Mouse (Mus musculus) liver, embryonic 14.5 days (tissue): ENCODE measurements around the gene Krtap4-7. TPM values are rescaled to one million over a fixed set of nuclear protein-coding genes. Genes with fewer than 3 reads are reported as not detected.
"Not testable (repeated sequence)": the region's sequence is repeated elsewhere in the genome, so short reads cannot be mapped to it uniquely, and the experiment has no call there.

ENCODE experiments used
- ATAC-seq: fragments of 200-750 bp; cut with Nextera tagmentation; 2 replicates; pipeline ENCODE4 v1.8.0; 2017; ENCODE audit warnings: moderate number of reproducible peaks, mild to moderate bottlenecking, moderate library complexity; ENCODE audit not compliant: insufficient read depth
- DNase-seq, 3 experiments: peaks; one replicate each; pipeline ENCODE4 v3.0.0-alpha.2; 2012 to 2013; ENCODE audit warnings: low read depth in 3 of 3, low spot score in 3 of 3
- H3K27ac ChIP-seq: fragments of 300-500 bp; sonication (generic); 2 replicates; pipeline ENCODE4 v1.5.1; 2014; ENCODE audit warnings: moderate library complexity, mild to moderate bottlenecking, control low read depth, inconsistent platforms
- H3K27me3 ChIP-seq: fragments of 300-500 bp; sonication (generic); 2 replicates; pipeline ENCODE4 v1.6.1; 2014; ENCODE audit warnings: mild to moderate bottlenecking, low read length, moderate library complexity; ENCODE audit not compliant: control insufficient read depth, insufficient read depth
- H3K36me3 ChIP-seq: fragments of 300-500 bp; sonication (generic); replicated peaks from 2 replicates; pipeline ENCODE4 v1.6.1; 2014; ENCODE audit warnings: low read depth; ENCODE audit not compliant: control insufficient read depth, insufficient read depth
- H3K4me1 ChIP-seq, 2 experiments: fragments of 200-500 bp in 1 of 2; fragments of 300-500 bp in 1 of 2; sonication (generic) in 1 of 2; replicated peaks; 2 replicates each; pipeline ENCODE4 v1.6.1; 2012 to 2014; ENCODE audit warnings: antibody characterized with exemption in 1 of 2, inconsistent platforms in 1 of 2, low read length in 1 of 2; ENCODE audit not compliant: control insufficient read depth in 2 of 2, insufficient read depth in 2 of 2
- H3K4me2 ChIP-seq: fragments of 300-500 bp; sonication (generic); 2 replicates; pipeline ENCODE4 v1.6.1; 2014; ENCODE audit warnings: low read depth, mild to moderate bottlenecking, control low read depth, moderate library complexity
- H3K4me3 ChIP-seq, 2 experiments: fragments of 200-500 bp in 1 of 2; fragments of 300-500 bp in 1 of 2; sonication (generic) in 1 of 2; 2 replicates each; pipeline ENCODE4 v1.5.1; 2012 to 2014; ENCODE audit warnings: low read depth in 2 of 2, low read length in 2 of 2, mild to moderate bottlenecking in 2 of 2, control low read depth in 1 of 2, inconsistent platforms in 1 of 2, moderate library complexity in 1 of 2; ENCODE audit not compliant: insufficient read depth in 1 of 2
- H3K9ac ChIP-seq: fragments of 300-500 bp; sonication (generic); replicated peaks from 2 replicates; pipeline ENCODE4 v1.6.1; 2014; ENCODE audit warnings: mild to moderate bottlenecking, control low read depth, moderate library complexity
- H3K9me3 ChIP-seq: fragments of 300-500 bp; sonication (generic); 2 replicates; pipeline ENCODE4 v1.6.1; 2016; ENCODE audit warnings: low read length, mixed read lengths; ENCODE audit not compliant: control insufficient read depth
- CTCF ChIP-seq: IDR thresholded peaks from 2 replicates; pipeline ENCODE4 v1.5.1; 2016; ENCODE audit warnings: antibody characterized with exemption, low read depth, control low read depth
- EP300 ChIP-seq: IDR thresholded peaks from 2 replicates; pipeline ENCODE4 v1.6.1; 2016; ENCODE audit warnings: antibody characterized with exemption, low read depth
- WGBS: fragments of 180-500 bp; shearing (Covaris S2); extraction: QIAGEN DNeasy Blood & Tissue Kit; methylation state at CpG from one replicate; pipeline ENCODE4 v1.1.7; 2014; ENCODE audit not compliant: insufficient replicate concordance; 5-methylcytosine and 5-hydroxymethylcytosine counted together
- polyA plus RNA-seq, 2 experiments: library from polyadenylated mRNA; depleted of rRNA in 1 of 2; stranded (reverse) in 1 of 2; unstranded in 1 of 2; fragments of >200 nt; fragmentation: Nextera tagmentation in 1 of 2; extraction: Ambion mirVana in 1 of 2; gene quantifications; 2 replicates each; pipeline versions ENCODE4 v1.2.1 to v1.2.3; 2012 to 2014

Krtap4-7 gene
- polyA plus RNA-seq, 2 experiments: not detected

- Histone ChIP-seq H3K4me3 (no peak overlapping the region), H3K36me3 (no peaks in the 10 kb centered on the region), H3K27ac (no peak overlapping the region), H3K9me3 (no peaks in the 10 kb centered on the region), H3K27me3 (no peaks in the 10 kb centered on the region), H3K9ac (no peak overlapping the region), H3K4me2 (no peak overlapping the region), H3K4me1 (no peaks in the 10 kb centered on the region)
- no peak for DNase-seq
- 27% methylated on average over 2 of the region's 2 CpGs for WGBS
- no peak for ATAC-seq
- TF ChIP-seq CTCF (no peak), EP300 (no peak)
Measured at GRCm38 (mm10) chr11:99633293-99633692, 10.6 kb downstream of the Krtap4-7 start.

GRCm38 (mm10) chr11:99630890-99631289 lies 13.0 kb downstream of the Krtap4-7 start:
- no peak overlapping the region for H3K9ac ChIP-seq
- WGBS: 51% methylated on average over 3 of the region's 3 CpGs

DNA sequence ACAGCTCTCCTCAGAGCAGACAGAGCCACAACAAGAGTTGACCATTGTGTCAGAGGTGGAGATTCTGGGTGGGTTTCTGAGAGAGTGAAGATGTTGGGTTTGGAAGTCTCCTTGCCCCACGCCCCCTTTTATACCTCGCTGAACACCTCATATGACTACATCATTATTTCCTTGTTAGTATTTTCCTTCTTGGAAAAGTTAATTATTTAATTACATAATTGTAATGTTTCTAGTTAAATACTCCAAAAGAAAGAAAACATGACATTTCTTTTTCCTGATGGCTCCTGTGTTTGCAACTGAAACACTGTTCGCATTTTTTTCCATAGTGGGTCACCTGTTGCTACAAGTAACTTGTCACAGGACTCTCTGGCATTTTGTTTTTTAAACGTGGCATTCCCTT lies 15.8 kb downstream of the Krtap4-7 start, which contains the start of gene Krtap4-1:
Krtap4-1 (minus strand) TSS at position 101 of the 400 bp plus-strand sequence.
- H3K9ac ChIP-seq: no peak within 1 kb of the TSS
- H3K27me3 ChIP-seq: no peaks in the 10 kb centered on the region
- H3K36me3 ChIP-seq: no peaks in the 10 kb centered on the region
- no peak within 1 kb of the TSS for H3K4me3 ChIP-seq
- no peaks in the 10 kb centered on the region for H3K4me1 ChIP-seq
- no peak within 1 kb of the TSS for H3K4me2 ChIP-seq
- no peak for ATAC-seq
- 49% methylated on average over 4 of the region's 4 CpGs for WGBS
- DNase-seq: no peak
- H3K9me3 ChIP-seq: no peaks in the 10 kb centered on the region
- TF ChIP-seq EP300 (no peak), CTCF (no peak)
- no peak within 1 kb of the TSS for H3K27ac ChIP-seq

More at GRCm38 (mm10) chr11:99630890-99631289, 13.0 kb downstream of the Krtap4-7 start:
- no peak for DNase-seq
- TF ChIP-seq EP300 (no peak), CTCF (no peak)
- no peak overlapping the region for H3K4me2 ChIP-seq
- H3K4me1 ChIP-seq: no peaks in the 10 kb centered on the region
- no peak for ATAC-seq
- no peaks in the 10 kb centered on the region for H3K9me3 ChIP-seq
- H3K27me3 ChIP-seq: no peaks in the 10 kb centered on the region
- no peaks in the 10 kb centered on the region for H3K36me3 ChIP-seq
- no peak overlapping the region for H3K27ac ChIP-seq
- no peak overlapping the region for H3K4me3 ChIP-seq

- Histone ChIP-seq H3K4me2 (no peak within 1 kb of the TSS), H3K36me3 (no peaks in the 10 kb centered on the region), H3K9me3 (no peaks in the 10 kb centered on the region), H3K27me3 (no peaks in the 10 kb centered on the region), H3K4me1 (no peaks in the 10 kb centered on the region), H3K9ac (no peak within 1 kb of the TSS), H3K27ac (no peak within 1 kb of the TSS), H3K4me3 (no peak within 1 kb of the TSS)
- no peak for TF ChIP-seq CTCF
- TF ChIP-seq EP300: no peak
- ATAC-seq: no peak
- DNase-seq: no peak
- 58% methylated on average over 2 of the region's 2 CpGs for WGBS
Measured at GRCm38 (mm10) chr11:99620335-99620734, 23.6 kb downstream of the Krtap4-7 start, which contains the start of gene Gm11562. Gene Gm11562 (minus strand): TSS chr11:99620435.

- WGBS: 42% methylated on average over 3 of the region's 3 CpGs
- no peaks in the 10 kb centered on the region for H3K9me3 ChIP-seq
Measured at GRCm38 (mm10) chr11:99614796-99615363, 29.0 kb downstream of the Krtap4-7 start, which contains the start of gene Krtap2-4. Gene Krtap2-4 (minus strand): TSS chr11:99614846.

GRCm38 (mm10) chr11:99610089-99610488 lies 33.8 kb downstream of the Krtap4-7 start, which contains the start of gene Gm11937:
Gene Gm11937 (minus strand): TSS chr11:99610189.
- 44% methylated on average over 1 of the region's 2 CpGs for WGBS
- ATAC-seq, H3K4me3 ChIP-seq, DNase-seq, H3K27me3 ChIP-seq, H3K36me3 ChIP-seq, H3K27ac ChIP-seq, H3K4me2 ChIP-seq, H3K9ac ChIP-seq, H3K4me1 ChIP-seq, H3K9me3 ChIP-seq: not testable (repeated sequence)

More at GRCm38 (mm10) chr11:99614796-99615363, 29.0 kb downstream of the Krtap4-7 start, which contains the start of gene Krtap2-4:
- H3K4me3 ChIP-seq: no peak within 1 kb of the TSS
- no peaks in the 10 kb centered on the region for H3K4me1 ChIP-seq
- no peak within 1 kb of the TSS for H3K4me2 ChIP-seq
- no peaks in the 10 kb centered on the region for H3K36me3 ChIP-seq
- no peak within 1 kb of the TSS for H3K27ac ChIP-seq
- TF ChIP-seq CTCF (no peak), EP300 (no peak)
- no peak for ATAC-seq
- no peaks in the 10 kb centered on the region for H3K27me3 ChIP-seq
- H3K9ac ChIP-seq: no peak within 1 kb of the TSS
- DNase-seq: no peak
